ENCODE assay signal across 7 mouse cellular contexts in the genomic region with DNA sequence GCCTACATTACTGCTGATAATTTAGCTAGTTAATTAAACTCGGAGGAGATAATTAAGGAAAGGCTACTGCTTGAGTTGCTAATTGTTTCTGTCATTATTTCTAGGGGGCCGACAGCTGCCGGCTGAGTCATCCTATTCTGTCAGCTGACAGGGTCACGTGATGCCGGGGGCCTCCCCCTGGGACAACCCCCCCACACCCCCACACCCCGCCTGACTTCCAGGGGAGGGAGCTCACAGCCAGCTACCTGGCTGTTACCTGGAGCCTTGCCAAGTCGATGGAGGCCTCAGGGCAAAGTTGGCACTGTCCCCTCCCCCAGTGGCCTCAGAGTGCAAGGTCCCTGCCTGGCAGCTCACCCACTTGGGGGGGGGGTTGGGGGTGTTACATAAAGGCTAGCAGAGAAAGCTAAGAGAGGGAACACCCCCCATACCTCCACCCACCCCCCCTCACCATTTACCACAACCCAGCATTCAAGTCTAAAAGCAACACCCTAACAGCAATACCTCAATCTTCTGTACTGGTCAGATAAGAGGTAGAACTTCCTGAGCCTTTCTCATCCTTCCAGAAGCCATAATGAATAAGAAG. TPM values are rescaled to one million over a fixed set of nuclear protein-coding genes. Genes with fewer than 3 reads are reported as not detected.
DNase-seq lines count a peak whose midpoint lies in the region; ATAC-seq and TF ChIP-seq lines count a peak whose summit lies in the region.

No protein-coding gene starts in this region.

- H3K4me3 ChIP-seq in embryonic facial prominence, embryonic 14.5 days (ENCODE audit: low read depth, low read length), result no peak overlapping the region
- H3K4me3 ChIP-seq in stomach, postnatal 0 days (ENCODE audit: low read depth, low read length), result no peak overlapping the region

- 7% methylated on average over 3 of the region's 7 CpGs for WGBS in embryonic facial prominence, embryonic 14.5 days
- WGBS in stomach, postnatal 0 days, result 28% methylated on average over 7 of the region's 7 CpGs

- no peak overlapping the region for H3K27ac ChIP-seq in embryonic facial prominence, embryonic 14.5 days (replicated peaks; ENCODE audit: low read depth, low read length)
- no peak overlapping the region for H3K27ac ChIP-seq in stomach, postnatal 0 days (replicated peaks)

- H3K36me3 ChIP-seq in embryonic facial prominence, embryonic 14.5 days (ENCODE audit: control insufficient read depth, insufficient read depth, low read length), result no peaks in the 10 kb centered on the region
- no peaks in the 10 kb centered on the region for H3K36me3 ChIP-seq in stomach, postnatal 0 days (ENCODE audit: control insufficient read depth, insufficient read depth, low read length)

- TF ChIP-seq EP300 in stomach, postnatal 0 days (optimal IDR thresholded peaks at IDR 0.05), result no peak

- 0 out of 2 replicates have a peak overlapping the region, but pooled peaks have one; percentile 19 for H3K9ac ChIP-seq in embryonic facial prominence, embryonic 14.5 days (ENCODE audit: low read depth, low read length)
- no peak overlapping the region for H3K9ac ChIP-seq in stomach, postnatal 0 days (ENCODE audit: low read length)

- H3K4me1 ChIP-seq in embryonic facial prominence, embryonic 14.5 days (ENCODE audit: control insufficient read depth, insufficient read depth, low read length), result no peaks in the 10 kb centered on the region; the same call in 1 of the 2 replicates
- H3K4me1 ChIP-seq in stomach, postnatal 0 days (replicated peaks; ENCODE audit: control insufficient read depth, insufficient read depth), result no peaks in the 10 kb centered on the region

- H3K4me2 ChIP-seq in embryonic facial prominence, embryonic 14.5 days (ENCODE audit: low read depth, low read length), result peak overlapping the region; percentile 43
- peak overlapping the region; percentile 26; the same call in 1 of the 2 replicates for H3K4me2 ChIP-seq in stomach, postnatal 0 days (replicated peaks; ENCODE audit: low read depth)

- 0 out of 2 replicates have a peak, but pooled peaks have one; percentile 41 for ATAC-seq in embryonic facial prominence, embryonic 14.5 days (ENCODE audit: low read depth)
- peak; percentile 69 for ATAC-seq in stomach, postnatal 0 days (ENCODE audit: low FRiP score, low TSS enrichment)

- no peaks in the 10 kb centered on the region for H3K27me3 ChIP-seq in embryonic facial prominence, embryonic 14.5 days (replicated peaks; ENCODE audit: control insufficient read depth, insufficient read depth, low read length)
- no peaks in the 10 kb centered on the region for H3K27me3 ChIP-seq in stomach, postnatal 0 days (ENCODE audit: control insufficient read depth, insufficient read depth, low read length)

- H3K9me3 ChIP-seq in embryonic facial prominence, embryonic 14.5 days (ENCODE audit: control insufficient read depth, low read length), result no peaks in the 10 kb centered on the region
- H3K9me3 ChIP-seq in stomach, postnatal 0 days (ENCODE audit: control insufficient read depth, low read length), result no peaks in the 10 kb centered on the region

- peak; percentile 22 for DNase-seq in urinary bladder, postnatal 25 days (ENCODE audit: low spot score)
- no peak for DNase-seq in urinary bladder, postnatal 4 days (ENCODE audit: low spot score in 2 of 2)
- peak; percentile 78 for DNase-seq in embryonic facial prominence, embryonic 14.5 days (ENCODE audit: low spot score)
- DNase-seq in kidney, postnatal 25 days, result peak; percentile 92 to 96
- peak; percentile 88 for DNase-seq in stomach, postnatal 0 days (ENCODE audit: low spot score)
- DNase-seq in frontal cortex, postnatal 36 days (ENCODE audit: low spot score in 2 of 2), result no peak
- no peak for DNase-seq in thymus, postnatal 10 days (ENCODE audit: low spot score in 2 of 2)

- TF ChIP-seq CTCF in stomach, postnatal 0 days (IDR thresholded peaks at IDR 0.05; ENCODE audit: low read depth), result no peak

RNA-seq across cellular contexts. Expression of a gene that starts 41.1 kb away (rescaled TPM):
- polyA plus RNA-seq in embryonic facial prominence, embryonic 14.5 days (2014; fragmentation: Nextera tagmentation; extraction: Ambion mirVana), result 5.5 and 5.8 TPM in 2 replicates
- 6.6 and 8.7 TPM in 2 replicates for polyA plus RNA-seq in stomach, postnatal 0 days (2015; fragmentation: Nextera tagmentation; extraction: Ambion mirVana)

Comparison
In these comparisons a context has a peak if more than half of its experiments do, and no peak if none do; other contexts are left out.
1. DNase-seq: peak in urinary bladder, postnatal 25 days (single experiment), embryonic facial prominence, embryonic 14.5 days (single experiment), kidney, postnatal 25 days (2 of 2) and stomach, postnatal 0 days (single experiment); none in urinary bladder, postnatal 4 days (0 of 2), frontal cortex, postnatal 36 days (0 of 2) and thymus, postnatal 10 days (0 of 2).